Mouse (Mus musculus) MEL (cell line): ENCODE measurements around the gene Thada. TPM values are rescaled to one million over a fixed set of nuclear protein-coding genes. Genes with fewer than 3 reads are reported as not detected.

ENCODE experiments used
- DNase-seq: peaks from one replicate; pipeline ENCODE4 v3.0.0; 2011; ENCODE audit warnings: low read depth, low spot score
- H3K27ac ChIP-seq: 2 replicates; pipeline ENCODE4 v1.5.1; 2012; ENCODE audit warnings: low read depth, mild to moderate bottlenecking, control low read depth, low read length, moderate library complexity; ENCODE audit not compliant: control insufficient read depth
- H3K27me3 ChIP-seq, 2 experiments: fragments of 150-350 bp in 1 of 2; sonication (generic) in 1 of 2; 2 replicates each; pipeline ENCODE4 v1.6.1; 2012; ENCODE audit warnings: low read length in 2 of 2, mild to moderate bottlenecking in 2 of 2, improper control_type of control experiment in 1 of 2, moderate library complexity in 1 of 2; ENCODE audit not compliant: insufficient read depth in 2 of 2, control insufficient read depth in 1 of 2
- H3K36me3 ChIP-seq, 2 experiments: 2 replicates each; pipeline ENCODE4 v1.6.1; 2012 to 2014; ENCODE audit warnings: low read length in 2 of 2, improper control_type of control experiment in 1 of 2, inconsistent platforms in 1 of 2, mild to moderate bottlenecking in 1 of 2; ENCODE audit not compliant: insufficient read depth in 2 of 2, control insufficient read depth in 1 of 2
- H3K4me1 ChIP-seq, 2 experiments: fragments of 150-350 bp in 1 of 2; sonication (generic) in 1 of 2; 2 replicates each; pipeline ENCODE4 v1.6.1; 2012; ENCODE audit warnings: low read length in 2 of 2, improper control_type of control experiment in 1 of 2, mild to moderate bottlenecking in 1 of 2; ENCODE audit not compliant: insufficient read depth in 2 of 2, control insufficient read depth in 1 of 2
- H3K4me3 ChIP-seq, 2 experiments: fragments of 150-350 bp in 1 of 2; sonication (generic) in 1 of 2; 2 replicates each; pipeline ENCODE4 v1.5.1; 2012; ENCODE audit warnings: low read depth in 2 of 2, low read length in 2 of 2, mild to moderate bottlenecking in 2 of 2, moderate library complexity in 2 of 2, control low read depth in 1 of 2, improper control_type of control experiment in 1 of 2; ENCODE audit not compliant: control insufficient read depth in 1 of 2, insufficient read depth in 1 of 2
- H3K79me2 ChIP-seq: 2 replicates; pipeline ENCODE4 v1.6.1; 2012; ENCODE audit warnings: mild to moderate bottlenecking, low read length, moderate library complexity; ENCODE audit not compliant: control insufficient read depth, poor library complexity, insufficient read depth
- H3K9ac ChIP-seq: 2 replicates; pipeline ENCODE4 v1.6.1; 2012; ENCODE audit warnings: low read depth, mild to moderate bottlenecking, control low read depth, low read length, moderate library complexity; ENCODE audit not compliant: control insufficient read depth, poor library complexity, severe bottlenecking
- H3K9me3 ChIP-seq: fragments of 150-350 bp; sonication (generic); replicated peaks from 2 replicates; pipeline ENCODE4 v1.6.1; 2012; ENCODE audit warnings: mild to moderate bottlenecking, low read length, improper control_type of control experiment, moderate library complexity; ENCODE audit not compliant: insufficient read depth
- BHLHE40 ChIP-seq: IDR thresholded peaks from 2 replicates; pipeline ENCODE4 v1.6.1; 2012; ENCODE audit warnings: low read depth, mild to moderate bottlenecking, inconsistent platforms, low read length, improper control_type of control experiment, borderline replicate concordance
- CTCF ChIP-seq, 3 experiments: IDR thresholded peaks in 2 of 3; conservative IDR thresholded peaks in 1 of 3; 2 replicates each; pipeline ENCODE4 v1.5.1; 2011 to 2012; ENCODE audit warnings: low read length in 3 of 3, low read depth in 2 of 3, mild to moderate bottlenecking in 2 of 3, improper control_type of control experiment in 1 of 3, inconsistent platforms in 1 of 3, mixed read lengths in 1 of 3, moderate library complexity in 1 of 3; ENCODE audit not compliant: control insufficient read depth in 1 of 3, insufficient read depth in 1 of 3, poor library complexity in 1 of 3, severe bottlenecking in 1 of 3
- ELF1 ChIP-seq: IDR thresholded peaks from 2 replicates; pipeline ENCODE4 v1.6.1; 2014; ENCODE audit warnings: low read depth, mild to moderate bottlenecking, inconsistent platforms, low read length, improper control_type of control experiment, moderate library complexity
- ETS1 ChIP-seq: IDR thresholded peaks from 2 replicates; pipeline ENCODE4 v1.6.1; 2012; ENCODE audit warnings: low read depth, mild to moderate bottlenecking, inconsistent platforms, low read length, improper control_type of control experiment, moderate library complexity
- GATA1 ChIP-seq: IDR thresholded peaks from 2 replicates; pipeline ENCODE4 v1.6.1; 2011; ENCODE audit warnings: low read depth, low read length, improper control_type of control experiment
- MAFK ChIP-seq: IDR thresholded peaks from 2 replicates; pipeline ENCODE4 v1.6.1; 2011; ENCODE audit warnings: low read depth, mild to moderate bottlenecking, low read length, improper control_type of control experiment, borderline replicate concordance
- MAZ ChIP-seq: IDR thresholded peaks from 2 replicates; pipeline ENCODE4 v1.6.1; 2012; ENCODE audit warnings: low read depth, mild to moderate bottlenecking, inconsistent platforms, low read length, improper control_type of control experiment
- MYB ChIP-seq: IDR thresholded peaks from 2 replicates; pipeline ENCODE4 v1.6.1; 2011; ENCODE audit warnings: mild to moderate bottlenecking, low read depth, low read length, improper control_type of control experiment
- NRF1 ChIP-seq: IDR thresholded peaks from 2 replicates; pipeline ENCODE4 v1.6.1; 2014; ENCODE audit warnings: low read depth, mild to moderate bottlenecking, inconsistent platforms, low read length, improper control_type of control experiment, moderate library complexity; ENCODE audit not compliant: poor library complexity, insufficient read depth, severe bottlenecking
- POLR2A ChIP-seq, 2 experiments: IDR thresholded peaks; 2 replicates each; pipeline ENCODE4 v1.6.1; 2011 to 2012; ENCODE audit warnings: low read length in 2 of 2, mild to moderate bottlenecking in 2 of 2, control low read depth in 1 of 2, improper control_type of control experiment in 1 of 2, low read depth in 1 of 2, moderate library complexity in 1 of 2; ENCODE audit not compliant: control insufficient read depth in 1 of 2, insufficient read depth in 1 of 2, poor library complexity in 1 of 2
- RAD21 ChIP-seq: IDR thresholded peaks from 2 replicates; pipeline ENCODE4 v1.6.1; 2011; ENCODE audit warnings: mild to moderate bottlenecking, low read depth, low read length, improper control_type of control experiment
- RCOR1 ChIP-seq: IDR thresholded peaks from 2 replicates; pipeline ENCODE4 v1.6.1; 2012; ENCODE audit warnings: low read depth, mild to moderate bottlenecking, inconsistent platforms, low read length, improper control_type of control experiment
- SIN3A ChIP-seq: IDR thresholded peaks from 2 replicates; pipeline ENCODE4 v1.6.1; 2012; ENCODE audit warnings: low read length, improper control_type of control experiment, inconsistent platforms
- SMC3 ChIP-seq: IDR thresholded peaks from 2 replicates; pipeline ENCODE4 v1.6.1; 2011; ENCODE audit warnings: low read depth, low read length, improper control_type of control experiment
- TBP ChIP-seq: IDR thresholded peaks from 2 replicates; pipeline ENCODE4 v1.8.0; 2011; ENCODE audit warnings: low read depth, low read length, improper control_type of control experiment
- USF2 ChIP-seq, 2 experiments: IDR thresholded peaks; 2 replicates each; pipeline ENCODE4 v1.6.1; 2011 to 2012; ENCODE audit warnings: improper control_type of control experiment in 2 of 2, low read length in 2 of 2, borderline replicate concordance in 1 of 2, inconsistent platforms in 1 of 2, low read depth in 1 of 2, mild to moderate bottlenecking in 1 of 2; ENCODE audit not compliant: insufficient read depth in 1 of 2
- ZMIZ1 ChIP-seq: IDR thresholded peaks from 2 replicates; pipeline ENCODE4 v1.6.1; 2012; ENCODE audit warnings: low read depth, mild to moderate bottlenecking, inconsistent platforms, low read length, improper control_type of control experiment, moderate library complexity
- ZNF384 ChIP-seq: IDR thresholded peaks from 2 replicates; pipeline ENCODE4 v1.6.1; 2012; ENCODE audit warnings: low read depth, mild to moderate bottlenecking, inconsistent platforms, low read length, improper control_type of control experiment
- polyA plus RNA-seq, 2 experiments: library from polyadenylated mRNA; stranded (reverse) in 1 of 2; unstranded in 1 of 2; fragments of >175 nt in 1 of 2; fragments of >200 nt in 1 of 2; gene quantifications; 2 replicates each; pipeline versions ENCODE4 v1.2.1 to v1.2.4; 2012; ENCODE audit warnings: low replicate concordance in 2 of 2, low read depth in 1 of 2; ENCODE audit not compliant: insufficient read length in 2 of 2, insufficient read depth in 1 of 2, missing spikeins in 1 of 2
- total RNA-seq: library from RNA; depleted of rRNA; stranded (reverse); fragments of 300-350 nt; gene quantifications from 2 replicates; pipeline ENCODE4 v1.2.3, GENCODE M21; 2012

The Thada gene
- total and polyA plus RNA-seq, 3 experiments = 19.8 to 20.6 TPM; not detected in 1

DNA sequence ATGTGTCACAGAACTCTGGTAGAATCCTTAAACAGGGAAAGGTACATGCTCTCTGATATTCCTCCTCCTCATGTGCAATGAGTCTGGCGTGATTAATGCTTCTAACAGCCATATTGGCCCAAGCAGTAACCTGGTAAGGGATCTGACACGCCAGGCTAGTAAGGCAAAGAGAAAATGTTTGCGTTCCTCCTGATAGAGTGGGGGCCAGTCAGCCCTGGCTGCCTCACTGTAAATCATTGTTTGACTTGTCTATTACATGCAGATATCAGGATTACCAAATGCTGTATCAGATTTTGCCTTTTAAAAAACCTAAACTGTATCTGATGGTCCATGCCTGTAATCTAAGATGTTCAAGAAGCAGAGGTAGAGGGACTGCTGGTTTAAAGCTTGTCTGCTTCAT, 252.5 kb downstream of the Thada start:
- no peak overlapping the region for H3K27ac ChIP-seq
- H3K9me3 ChIP-seq = no peaks in the 10 kb centered on the region
- TF ChIP-seq RCOR1 (no peak), ELF1 (no peak), MAFK (no peak), SIN3A (no peak), CTCF (IDR thresholded peaks at IDR 0.05 in 2 of 3, conservative IDR thresholded peaks at IDR 0.05 in 1 of 3; ENCODE audit: control insufficient read depth in 1 of 3, insufficient read depth in 1 of 3, low read depth in 2 of 3, low read length in 3 of 3, poor library complexity in 1 of 3, severe bottlenecking in 1 of 3) (no peak), NRF1 (no peak), MAZ (no peak), ZMIZ1 (no peak), RAD21 (no peak), SMC3 (no peak), POLR2A (IDR thresholded peaks at IDR 0.05; ENCODE audit: control insufficient read depth in 1 of 2, insufficient read depth in 1 of 2, low read depth in 1 of 2, low read length in 2 of 2, poor library complexity in 1 of 2) (no peak), ETS1 (no peak), ZNF384 (no peak)
- H3K79me2 ChIP-seq = no peaks in the 10 kb centered on the region
- H3K36me3 ChIP-seq = peaks cover 0 to 2% of the 10 kb centered on the region in 2 experiments; a peak in 1 of 4 replicates
- H3K27me3 ChIP-seq = no peaks in the 10 kb centered on the region
- DNase-seq = no peak
- no peak overlapping the region for H3K9ac ChIP-seq
- no peaks in the 10 kb centered on the region for H3K4me1 ChIP-seq
- no peak overlapping the region for H3K4me3 ChIP-seq

DNA sequence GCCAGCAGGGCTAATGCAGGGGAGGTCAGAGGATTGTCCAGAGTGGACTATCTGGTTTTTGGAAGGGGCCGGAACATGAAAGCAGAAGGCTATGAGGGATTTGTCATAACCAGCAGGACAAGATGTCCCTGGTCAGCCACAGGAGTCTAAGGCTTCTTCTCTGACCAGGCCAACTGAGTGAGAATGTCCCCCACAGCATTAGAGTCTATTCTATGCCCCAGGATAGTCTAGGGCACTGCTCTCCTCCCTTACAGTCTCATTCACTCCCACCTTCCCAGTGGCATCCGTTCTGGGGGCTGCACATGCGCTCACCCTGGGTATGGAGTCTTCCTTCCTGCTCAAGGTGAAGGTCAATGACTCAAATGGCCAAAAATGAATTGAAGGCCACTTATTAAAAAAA, 258.4 kb downstream of the Thada start:
- no peak overlapping the region for H3K4me3 ChIP-seq
- peaks cover 0 to 2% of the 10 kb centered on the region in 2 experiments; a peak in 1 of 4 replicates for H3K36me3 ChIP-seq
- no peak for DNase-seq
- no peak overlapping the region for H3K27ac ChIP-seq
- H3K9me3 ChIP-seq = no peaks in the 10 kb centered on the region
- H3K27me3 ChIP-seq = no peaks in the 10 kb centered on the region
- TF ChIP-seq USF2 (IDR thresholded peaks at IDR 0.05; ENCODE audit: borderline replicate concordance in 1 of 2, insufficient read depth in 1 of 2, low read depth in 1 of 2, low read length in 2 of 2) (no peak), MYB (no peak), GATA1 (no peak), TBP (no peak), POLR2A (IDR thresholded peaks at IDR 0.05; ENCODE audit: control insufficient read depth in 1 of 2, insufficient read depth in 1 of 2, low read depth in 1 of 2, low read length in 2 of 2, poor library complexity in 1 of 2) (no peak), ETS1 (no peak), ELF1 (no peak), BHLHE40 (no peak), MAZ (no peak)
- no peak overlapping the region for H3K9ac ChIP-seq
- H3K79me2 ChIP-seq = no peaks in the 10 kb centered on the region
- H3K4me1 ChIP-seq = no peaks in the 10 kb centered on the region
